Mouse (Mus musculus) gastrocnemius, postnatal 25 days (tissue): ENCODE results near the gene Dusp13. TPM values are rescaled to one million over a fixed set of nuclear protein-coding genes. Genes with fewer than 3 reads are reported as not detected.

ENCODE experiments used
- DNase-seq: peaks from one replicate; pipeline ENCODE4 v3.0.0; 2022
- total RNA-seq, 2 experiments: library from RNA; stranded (reverse); gene quantifications; 1 replicate in 1 of 2; 2 replicates in 1 of 2; pipeline ENCODE4 v1.2.3; 2021

The Dusp13 gene
- total RNA-seq, 2 experiments from 2014 or later, result 145 to 174 TPM

GRCm38 (mm10) chr14:21747436-21748141 lies 3.4 kb downstream of the Dusp13 start:
- DNase-seq, result no peak

GRCm38 (mm10) chr14:21746846-21747245 lies 4.1 kb downstream of the Dusp13 start:
- DNase-seq, result no peak

- no peak for DNase-seq
Observed at GRCm38 (mm10) chr14:21746251-21746650, 4.7 kb downstream of the Dusp13 start.

GRCm38 (mm10) chr14:21745149-21745548 lies 5.8 kb downstream of the Dusp13 start:
- no peak for DNase-seq

GRCm38 (mm10) chr14:21744169-21744568 lies 6.8 kb downstream of the Dusp13 start:
- no peak for DNase-seq

- no peak for DNase-seq
Observed at GRCm38 (mm10) chr14:21742441-21742840, 8.5 kb downstream of the Dusp13 start.

- DNase-seq, result peak; percentile 68
Observed at GRCm38 (mm10) chr14:21741786-21742185, 9.2 kb downstream of the Dusp13 start.

- no peak for DNase-seq
Observed at GRCm38 (mm10) chr14:21741314-21741713, 9.7 kb downstream of the Dusp13 start.

GRCm38 (mm10) chr14:21740345-21740744 lies 10.6 kb downstream of the Dusp13 start:
- no peak for DNase-seq

GRCm38 (mm10) chr14:21733131-21733905 lies 17.7 kb downstream of the Dusp13 start:
- DNase-seq, result no peak

- DNase-seq, result no peak
Observed at GRCm38 (mm10) chr14:21729936-21730335, 21.0 kb downstream of the Dusp13 start.

- peak; percentile 79 for DNase-seq
Observed at GRCm38 (mm10) chr14:21729031-21729732, 21.8 kb downstream of the Dusp13 start.

GRCm38 (mm10) chr14:21722021-21722698 lies 28.8 kb downstream of the Dusp13 start:
- no peak for DNase-seq

- DNase-seq, result no peak
Observed at GRCm38 (mm10) chr14:21720430-21721205, 30.4 kb downstream of the Dusp13 start.

GRCm38 (mm10) chr14:21719646-21720383 lies 31.2 kb downstream of the Dusp13 start:
- DNase-seq, result no peak

- peak; percentile 65 for DNase-seq
Observed at GRCm38 (mm10) chr14:21714486-21714885, 36.5 kb downstream of the Dusp13 start, which contains the start of gene Dupd1. TSS of gene Dupd1 (minus strand) at chr14:21714576.

- DNase-seq, result no peak
Observed at GRCm38 (mm10) chr14:21711231-21711630, 39.8 kb downstream of the Dusp13 start.

- DNase-seq, result no peak
Observed at GRCm38 (mm10) chr14:21709545-21709944, 41.4 kb downstream of the Dusp13 start.

GRCm38 (mm10) chr14:21706759-21707571 lies 44.0 kb downstream of the Dusp13 start:
- peak; percentile 55 for DNase-seq

- DNase-seq, result no peak
Observed at GRCm38 (mm10) chr14:21705462-21705861, 45.5 kb downstream of the Dusp13 start.
